Mouse (Mus musculus) olfactory bulb, adult 2 months (tissue): ENCODE data around the gene Pon3.

Source experiments
- CTCF ChIP-seq: fragments of 200-500 bp; IDR thresholded peaks from 2 replicates; pipeline ENCODE4 v1.5.1; 2012; ENCODE audit warnings: low read depth, mild to moderate bottlenecking, low read length, moderate library complexity; ENCODE audit not compliant: insufficient read depth
- POLR2A ChIP-seq: fragments of 200-500 bp; IDR thresholded peaks from 2 replicates; pipeline ENCODE4 v1.6.1; 2012; ENCODE audit warnings: mild to moderate bottlenecking, low read depth, low read length, moderate library complexity; ENCODE audit not compliant: insufficient read depth

GRCm38 (mm10) chr6:5300629-5301028 is 44.5 kb upstream of the Pon3 start:
- no peak for TF ChIP-seq POLR2A
- no peak for TF ChIP-seq CTCF
